Mouse (Mus musculus): ENCODE measurements around the gene Actrt2. TPM values are rescaled to one million over a fixed set of nuclear protein-coding genes. Genes with fewer than 3 reads are reported as not detected.

Actrt2 gene
- polyA plus RNA-seq, 1 experiment from 2014 or later = not detected

Other genes starting within 250 kb of the Actrt2 start
- 14.5 and 16.2 TPM in 2 replicates for gene Prdm16, start 31.0 kb downstream of the Actrt2 start, polyA plus RNA-seq (2016; fragmentation: Nextera tagmentation; extraction: Ambion mirVana)
- gene Ttc34, start 169.6 kb upstream of the Actrt2 start, polyA plus RNA-seq (2016; fragmentation: Nextera tagmentation; extraction: Ambion mirVana) = 0.16 and 0.46 TPM in 2 replicates
- 0.19 and 0.37 TPM in 2 replicates for gene Mmel1, start 201.7 kb upstream of the Actrt2 start, polyA plus RNA-seq (2016; fragmentation: Nextera tagmentation; extraction: Ambion mirVana)
- 33.2 and 36.0 TPM in 2 replicates for gene Fam213b, start 231.3 kb upstream of the Actrt2 start, polyA plus RNA-seq (2016; fragmentation: Nextera tagmentation; extraction: Ambion mirVana)

Data from midbrain, embryonic 12.5 days (tissue).